Mouse (Mus musculus): ENCODE results near the gene Minpp1.

DNA sequence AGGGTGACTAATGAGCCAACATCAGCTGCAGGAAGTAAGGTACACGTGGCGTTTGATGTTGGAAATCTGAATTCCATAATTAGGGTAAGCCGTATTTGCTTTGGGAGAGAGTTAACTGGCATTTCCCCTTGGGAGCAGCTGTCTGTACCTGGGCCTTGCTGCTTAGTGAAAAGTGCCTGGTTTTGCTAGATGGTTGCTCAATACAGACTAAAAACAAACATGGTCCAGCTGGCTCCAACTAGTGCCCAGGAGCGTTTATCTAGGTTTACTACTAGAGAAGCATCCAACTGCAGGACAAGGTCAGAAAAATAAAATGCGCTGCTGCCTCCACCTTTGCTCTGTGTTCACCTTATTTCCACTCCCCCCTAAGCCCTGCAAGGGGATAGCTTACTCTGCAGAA, 64.9 kb downstream of the Minpp1 start:
- TF ChIP-seq CTCF (IDR thresholded peaks at IDR 0.05; ENCODE audit: insufficient read depth, low read length): no peak
- TF ChIP-seq POLR2A (IDR thresholded peaks at IDR 0.05; ENCODE audit: borderline replicate concordance, extremely low read depth, low read depth, low read length): no peak

All from lung, adult 2 months (tissue).